Mouse (Mus musculus) left cerebral cortex, adult 9 months (tissue): ENCODE measurements around the gene Chp2.
"Not testable (repeated sequence)": the region's sequence is repeated elsewhere in the genome, so short reads cannot be mapped to it uniquely, and the experiment has no call there.

Source experiments
- DNase-seq, 2 experiments: peaks; one replicate each; pipeline ENCODE4 v3.0.0; 2022; ENCODE audit warnings: low spot score in 2 of 2

Chp2 gene

GRCm38 (mm10) chr7:122242260-122242659 lies 23.0 kb downstream of the Chp2 start:
- DNase-seq, result peak in 1 of 2 experiments; percentile 63

DNA sequence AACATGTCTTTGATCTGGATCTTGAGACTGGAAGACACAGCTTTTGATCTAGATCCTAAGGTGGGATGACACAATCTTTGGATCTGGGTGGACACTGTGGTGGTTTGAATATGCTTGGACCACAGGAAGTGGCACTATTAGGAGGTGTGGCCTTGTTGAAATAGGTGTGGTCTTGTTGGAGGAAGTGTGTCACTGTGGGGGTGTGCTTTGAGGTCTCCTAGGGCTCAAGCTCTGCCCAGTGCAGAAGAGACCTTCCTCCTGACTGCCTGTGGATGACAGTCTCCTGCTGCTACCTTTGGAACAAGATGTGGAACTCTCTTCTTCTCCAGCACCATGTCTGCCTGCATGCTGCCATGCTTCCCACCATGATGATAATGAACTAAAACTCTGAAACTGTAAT lies 23.4 kb downstream of the Chp2 start:
- DNase-seq, result not testable (repeated sequence)

GRCm38 (mm10) chr7:122244166-122244565 lies 24.9 kb downstream of the Chp2 start:
- no peak for DNase-seq

GRCm38 (mm10) chr7:122244584-122244983 lies 25.3 kb downstream of the Chp2 start:
- no peak for DNase-seq

DNA sequence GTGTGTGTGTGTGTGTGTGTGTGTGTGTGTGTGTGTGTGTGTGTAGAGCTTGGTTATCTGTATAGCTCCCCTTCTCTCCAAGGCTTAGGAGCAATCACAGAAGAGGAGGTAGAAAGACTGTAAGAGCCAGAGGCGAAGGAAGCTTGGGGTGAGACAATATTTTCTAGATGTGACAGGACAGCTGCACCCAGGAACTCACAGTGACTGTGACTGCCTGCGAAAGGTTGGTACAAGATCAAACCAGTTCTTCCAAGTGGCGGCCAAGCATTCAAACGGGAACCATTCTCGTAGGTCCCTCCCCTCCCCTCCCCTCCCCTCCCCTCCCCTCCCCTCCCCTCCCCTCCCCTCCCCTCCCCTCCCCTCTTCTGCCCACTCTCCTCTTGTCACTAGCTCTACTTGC lies 26.7 kb downstream of the Chp2 start:
- DNase-seq, result no peak

GRCm38 (mm10) chr7:122247254-122247864 lies 28.1 kb downstream of the Chp2 start:
- no peak for DNase-seq

- peak in 1 of 2 experiments; percentile 59 for DNase-seq
Measured at GRCm38 (mm10) chr7:122249321-122249821, 30.1 kb downstream of the Chp2 start.

- DNase-seq, result peak; percentile 65 to 88
Measured at GRCm38 (mm10) chr7:122251197-122252011, 32.1 kb downstream of the Chp2 start.

DNA sequence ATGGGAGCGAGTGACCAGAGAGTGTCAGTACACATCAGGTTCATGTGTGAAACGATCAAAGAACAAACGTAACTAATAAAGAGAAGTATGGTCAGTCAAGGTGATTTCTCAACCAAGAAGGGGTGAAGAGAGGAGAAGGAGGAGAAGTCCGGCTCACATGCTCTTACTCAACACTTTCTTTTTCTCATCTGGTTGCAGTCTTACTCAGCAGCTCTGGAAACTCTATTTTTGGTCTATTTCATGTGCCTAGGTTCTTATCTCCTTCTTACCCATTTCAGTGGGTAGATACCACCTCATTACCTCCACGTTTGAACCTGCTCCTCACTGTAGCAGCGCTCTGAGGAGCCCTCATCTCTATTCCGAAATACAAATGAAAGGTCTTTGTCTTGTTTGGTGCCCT lies 37.4 kb downstream of the Chp2 start:
- DNase-seq, result no peak

DNA sequence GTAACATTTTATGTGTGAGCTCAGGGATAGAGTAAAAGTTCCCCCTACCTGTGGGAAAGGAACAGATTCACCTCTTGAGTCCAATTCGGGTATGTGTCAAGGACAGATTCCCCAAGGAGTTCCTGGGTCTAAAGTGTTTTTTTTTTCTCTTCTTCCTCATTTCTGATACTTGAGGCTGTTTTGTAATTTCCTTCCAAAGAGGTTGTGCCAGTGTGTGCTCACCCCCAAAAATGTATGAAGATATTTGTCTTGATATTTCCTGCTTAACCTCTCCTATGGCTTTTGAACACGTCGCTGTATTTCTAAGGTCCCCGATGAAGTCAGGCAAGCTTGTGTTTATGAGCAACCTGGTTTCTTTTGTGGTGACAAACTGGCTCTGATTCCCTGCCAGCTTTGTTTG lies 39.2 kb downstream of the Chp2 start:
- no peak for DNase-seq

GRCm38 (mm10) chr7:122260055-122260602 lies 40.8 kb downstream of the Chp2 start:
- DNase-seq, result no peak

DNA sequence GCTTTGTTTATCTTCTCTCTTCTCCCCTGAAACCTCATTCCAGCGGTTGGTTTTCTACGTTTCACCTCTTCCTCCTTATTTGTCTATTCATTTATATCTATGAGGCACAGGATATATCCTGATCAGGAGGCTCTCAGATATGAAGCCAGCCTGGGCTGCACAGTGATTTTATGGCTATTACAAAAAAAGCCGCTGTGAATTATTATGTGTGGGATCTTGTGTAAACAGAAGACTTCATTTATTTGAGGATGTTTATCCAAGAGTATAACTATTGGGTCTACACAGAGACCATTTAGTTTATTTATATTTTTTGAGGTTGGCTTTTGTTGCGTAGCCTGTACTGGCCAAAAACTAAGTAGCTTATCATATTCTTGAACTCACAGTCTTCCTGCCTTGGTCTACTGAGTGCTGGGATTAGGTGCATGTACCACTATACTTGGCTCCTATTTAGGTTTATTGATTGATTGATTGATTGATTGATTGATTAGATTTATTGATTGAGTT lies 49.7 kb downstream of the Chp2 start:
- DNase-seq, result no peak

DNA sequence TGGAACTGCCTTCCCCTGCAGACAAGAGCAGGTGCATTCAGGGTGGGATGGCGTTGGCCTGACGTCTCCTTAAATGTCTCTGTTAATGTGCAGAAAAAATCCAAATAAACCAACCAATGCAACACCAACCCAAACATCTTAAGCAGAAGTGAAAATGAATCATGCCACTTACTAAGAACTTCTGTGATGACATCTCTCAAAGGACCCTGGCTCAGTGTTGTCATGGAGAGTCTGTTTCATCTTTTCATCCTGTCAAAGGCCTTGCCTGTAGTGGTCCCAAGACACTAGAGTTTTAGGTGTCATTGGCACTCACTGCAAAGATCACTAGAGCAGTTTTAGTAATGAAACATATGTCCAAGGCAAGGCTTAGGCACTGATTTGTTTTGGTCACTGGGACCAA lies 53.0 kb downstream of the Chp2 start:
- DNase-seq, result no peak
